Mouse (Mus musculus): ENCODE results near the gene Lancl2.

The Lancl2 gene

DNA sequence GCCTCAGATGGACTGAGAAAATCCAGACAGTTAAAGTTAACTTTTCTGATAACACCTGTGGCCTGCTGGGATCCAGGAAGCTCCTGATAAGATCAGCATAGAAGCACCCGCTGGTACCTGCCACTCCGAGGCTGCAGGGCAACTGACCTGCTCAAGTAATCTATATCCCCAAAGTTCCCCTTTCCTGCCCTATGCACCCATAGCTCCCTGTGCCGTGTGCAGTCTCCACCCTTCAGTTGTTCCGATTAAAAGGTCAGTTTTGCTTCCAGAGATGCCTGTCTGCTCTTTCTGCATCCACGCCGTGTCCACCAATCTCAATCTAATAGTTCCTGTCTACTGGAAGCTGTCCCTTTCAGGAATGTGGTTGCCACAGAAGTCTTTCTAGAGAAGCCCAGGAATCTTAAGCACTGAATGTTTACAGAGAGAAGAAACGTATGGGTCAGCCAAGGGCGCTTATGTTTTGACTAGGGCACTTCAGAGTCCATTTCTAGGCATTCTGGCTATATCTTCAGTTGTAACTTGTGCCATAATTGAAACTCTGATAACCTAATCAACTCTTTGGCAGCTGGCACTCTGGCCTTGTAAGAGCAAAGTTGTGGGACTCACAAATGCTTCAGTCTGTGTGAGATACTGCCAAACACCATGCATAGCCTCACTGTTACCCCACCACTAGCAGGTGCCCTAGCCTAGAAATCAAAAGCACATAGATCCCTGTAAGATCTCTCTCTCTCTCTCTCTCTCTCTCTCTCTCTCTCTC lies 65.0 kb downstream of the Lancl2 start:
- no peak for DNase-seq (ENCODE audit: low read depth in 2 of 2, low spot score in 2 of 2)

GRCm38 (mm10) chr6:57768948-57769525 lies 66.7 kb downstream of the Lancl2 start:
- DNase-seq (ENCODE audit: low read depth in 2 of 2, low spot score in 2 of 2) = no peak

- DNase-seq (ENCODE audit: low read depth in 2 of 2, low spot score in 2 of 2) = no peak
Observed at GRCm38 (mm10) chr6:57770467-57771190, 68.3 kb downstream of the Lancl2 start.

GRCm38 (mm10) chr6:57773792-57774191 lies 71.5 kb downstream of the Lancl2 start:
- no peak for DNase-seq (ENCODE audit: low read depth in 2 of 2, low spot score in 2 of 2)

DNA sequence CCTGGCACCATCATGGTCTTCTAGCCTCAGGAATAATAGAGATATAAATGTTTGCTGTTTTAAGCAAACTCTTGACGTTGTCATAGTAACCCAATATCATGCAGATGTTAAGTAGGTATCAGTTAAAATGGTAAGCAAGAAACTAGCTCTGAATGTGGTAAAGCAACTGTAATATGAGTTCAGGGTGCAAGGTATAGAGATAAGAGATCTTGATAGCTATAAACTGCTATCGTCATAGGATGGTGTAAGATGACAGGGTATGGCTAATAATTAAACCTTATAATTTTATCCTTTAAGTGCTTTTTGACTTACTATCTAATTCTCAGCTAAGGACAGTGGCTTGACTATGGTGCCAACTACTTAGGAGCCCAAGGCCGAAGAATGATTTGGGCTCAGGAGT lies 78.0 kb downstream of the Lancl2 start:
- DNase-seq (ENCODE audit: low read depth in 2 of 2, low spot score in 2 of 2) = no peak

DNA sequence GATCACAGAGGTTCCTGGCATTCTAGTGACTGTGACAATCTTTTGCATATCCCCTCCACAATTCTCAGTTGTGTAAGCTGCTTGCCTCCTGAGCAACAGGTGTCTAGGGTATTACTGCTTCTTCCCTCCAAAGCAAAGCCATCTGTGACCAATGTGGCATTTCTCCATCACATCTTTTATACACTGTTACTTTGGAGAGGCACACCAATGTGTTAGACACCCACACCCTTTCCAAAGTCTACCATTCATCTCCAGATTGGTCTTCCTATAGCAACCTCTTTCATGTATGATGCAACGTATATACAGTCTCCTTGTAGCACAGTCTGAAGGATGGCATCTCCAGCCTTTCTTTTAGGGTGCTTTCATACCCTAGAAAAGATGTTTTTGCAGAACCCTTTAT lies 80.3 kb downstream of the Lancl2 start:
- DNase-seq (ENCODE audit: low read depth in 2 of 2, low spot score in 2 of 2) = no peak

DNA sequence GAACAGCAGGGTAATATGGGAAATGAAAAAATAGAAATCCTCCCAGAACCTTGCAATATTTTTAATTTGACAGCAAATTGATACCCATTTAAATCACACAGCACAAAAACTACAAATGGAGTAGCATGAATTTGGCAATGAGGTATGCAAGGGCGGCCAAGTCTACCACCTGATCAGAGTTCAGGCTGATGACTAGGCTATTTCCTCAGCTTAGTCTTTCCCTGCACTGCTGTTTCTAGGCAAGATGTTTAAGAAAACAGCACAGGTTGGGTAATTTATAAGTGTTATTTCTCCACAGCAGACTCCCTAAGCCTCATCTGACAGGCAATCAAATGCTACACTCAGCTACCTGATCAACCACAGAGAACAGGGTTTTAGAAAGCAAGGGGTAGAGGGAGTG lies 81.9 kb downstream of the Lancl2 start:
- DNase-seq (ENCODE audit: low read depth in 2 of 2, low spot score in 2 of 2) = no peak

DNA sequence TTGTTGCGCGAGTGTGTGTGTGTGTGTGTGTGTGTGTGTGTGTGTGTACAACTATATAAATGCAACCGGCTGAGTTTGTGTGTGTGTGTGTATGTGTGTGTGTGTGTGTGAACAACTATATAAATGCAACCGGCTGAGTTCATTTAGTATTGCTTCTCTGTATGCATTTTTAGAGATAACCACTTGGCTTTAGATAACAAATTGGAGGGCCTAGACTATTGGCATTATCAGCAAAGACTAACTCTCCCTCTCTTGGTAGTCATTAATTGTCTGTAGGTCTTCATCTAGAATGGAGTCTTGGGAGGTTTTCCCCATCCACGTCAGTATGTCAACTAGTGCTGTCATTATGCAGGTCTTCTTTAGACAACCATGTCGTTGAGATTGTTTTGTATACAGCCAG lies 85.0 kb downstream of the Lancl2 start:
- no peak for DNase-seq (ENCODE audit: low read depth in 2 of 2, low spot score in 2 of 2)

Measured in CD8-positive naive resting alpha-beta T cell, adult 2 months (primary cell).